Mouse (Mus musculus) lung, postnatal 0 days (tissue): ENCODE results near the gene Stard10. TPM values are rescaled to one million over a fixed set of nuclear protein-coding genes. Genes with fewer than 3 reads are reported as not detected.

Source experiments
- ATAC-seq: fragments of 200-750 bp; cut with Nextera tagmentation; 2 replicates; pipeline ENCODE4 v1.8.0; 2017; ENCODE audit warnings: moderate library complexity
- DNase-seq: peaks from one replicate; pipeline ENCODE4 v3.0.0-alpha.2; 2016; ENCODE audit warnings: low spot score
- H3K27ac ChIP-seq: fragments of 300-500 bp; sonication (generic); 2 replicates; pipeline ENCODE4 v1.5.1; 2014; ENCODE audit warnings: antibody characterized with exemption, mild to moderate bottlenecking, low read length, mixed read lengths
- H3K27me3 ChIP-seq: fragments of 300-500 bp; sonication (generic); replicated peaks from 2 replicates; pipeline ENCODE4 v1.6.1; 2014; ENCODE audit warnings: low read length, mixed read lengths; ENCODE audit not compliant: insufficient read depth
- H3K36me3 ChIP-seq: fragments of 300-500 bp; sonication (generic); 2 replicates; pipeline ENCODE4 v1.6.1; 2014; ENCODE audit warnings: low read length, mixed read lengths; ENCODE audit not compliant: insufficient read depth
- H3K4me1 ChIP-seq: fragments of 300-500 bp; sonication (generic); 2 replicates; pipeline ENCODE4 v1.6.1; 2014; ENCODE audit warnings: antibody characterized with exemption, low read depth, low read length, mixed read lengths; ENCODE audit not compliant: insufficient read depth
- H3K4me2 ChIP-seq: fragments of 300-500 bp; sonication (generic); replicated peaks from 2 replicates; pipeline ENCODE4 v1.6.1; 2014; ENCODE audit warnings: low read depth, mild to moderate bottlenecking, low read length, moderate library complexity, mixed read lengths
- H3K4me3 ChIP-seq: fragments of 300-500 bp; sonication (generic); 2 replicates; pipeline ENCODE4 v1.5.1; 2014; ENCODE audit warnings: low read depth, low read length
- H3K9ac ChIP-seq: fragments of 300-500 bp; sonication (generic); replicated peaks from 2 replicates; pipeline ENCODE4 v1.6.1; 2014; ENCODE audit warnings: low read depth, mild to moderate bottlenecking
- H3K9me3 ChIP-seq: fragments of 300-500 bp; sonication (generic); 2 replicates; pipeline ENCODE4 v1.6.1; 2016; ENCODE audit warnings: low read length, mixed read lengths
- CTCF ChIP-seq: IDR thresholded peaks from 2 replicates; pipeline ENCODE4 v1.5.1; 2016; ENCODE audit warnings: antibody characterized with exemption, mild to moderate bottlenecking
- EP300 ChIP-seq: IDR thresholded peaks from 2 replicates; pipeline ENCODE4 v1.6.1; 2016; ENCODE audit warnings: antibody characterized with exemption, mild to moderate bottlenecking, control low read depth
- WGBS: fragments of 180-500 bp; shearing (Covaris S2); extraction: QIAGEN DNeasy Blood & Tissue Kit; methylation state at CpG from one replicate; pipeline ENCODE4 v1.1.7; 2014; 5-methylcytosine and 5-hydroxymethylcytosine counted together
- polyA plus RNA-seq: library from polyadenylated mRNA; unstranded; fragments of >200 nt; fragmentation: Nextera tagmentation; extraction: Ambion mirVana; gene quantifications from 2 replicates; pipeline ENCODE4 v1.2.1, GENCODE M21; 2015

Stard10 gene
- polyA plus RNA-seq, 1 experiment from 2014 or later: 46.3 TPM

- no peaks in the 10 kb centered on the region for H3K27me3 ChIP-seq
- H3K4me2 ChIP-seq: no peak overlapping the region
- no peak for DNase-seq
- 96% methylated on average over 1 of the region's 1 CpGs for WGBS
- ATAC-seq: no peak
- H3K9me3 ChIP-seq: no peaks in the 10 kb centered on the region
- H3K4me1 ChIP-seq: 0 out of 2 replicates have a peak, but pooled peaks cover 7% of the 10 kb centered on the region
- no peak overlapping the region for H3K27ac ChIP-seq
- no peaks in the 10 kb centered on the region for H3K36me3 ChIP-seq
- TF ChIP-seq CTCF (no peak), EP300 (no peak)
- H3K9ac ChIP-seq: no peak overlapping the region
- no peak overlapping the region for H3K4me3 ChIP-seq
Measured at GRCm38 (mm10) chr7:101292696-101293095, 24.2 kb upstream of the Stard10 start.

GRCm38 (mm10) chr7:101293138-101293537 is 23.7 kb upstream of the Stard10 start:
- H3K4me3 ChIP-seq: no peak overlapping the region
- no peak overlapping the region for H3K4me2 ChIP-seq
- H3K9ac ChIP-seq: no peak overlapping the region
- H3K27ac ChIP-seq: no peak overlapping the region
- H3K9me3 ChIP-seq: no peaks in the 10 kb centered on the region
- 42% methylated on average over 4 of the region's 4 CpGs for WGBS
- ATAC-seq (no peak), DNase-seq (no peak)
- H3K36me3 ChIP-seq: no peaks in the 10 kb centered on the region
- H3K4me1 ChIP-seq: 0 out of 2 replicates have a peak, but pooled peaks cover 7% of the 10 kb centered on the region
- TF ChIP-seq CTCF (no peak), EP300 (no peak)
- no peaks in the 10 kb centered on the region for H3K27me3 ChIP-seq

GRCm38 (mm10) chr7:101293611-101294010 is 23.3 kb upstream of the Stard10 start:
- Histone ChIP-seq H3K27ac (no peak overlapping the region), H3K4me2 (no peak overlapping the region), H3K4me1 (0 out of 2 replicates have a peak, but pooled peaks cover 7% of the 10 kb centered on the region), H3K27me3 (no peaks in the 10 kb centered on the region), H3K9me3 (no peaks in the 10 kb centered on the region), H3K9ac (no peak overlapping the region), H3K36me3 (no peaks in the 10 kb centered on the region), H3K4me3 (no peak overlapping the region)
- TF ChIP-seq CTCF (peak; percentile 39), EP300 (no peak)
- DNase-seq (peak; percentile 63), ATAC-seq (peak; percentile 40; the same call in 1 of the 2 replicates)
- WGBS: 50% methylated on average over 4 of the region's 4 CpGs

GRCm38 (mm10) chr7:101295438-101295837 is 21.4 kb upstream of the Stard10 start:
- Histone ChIP-seq H3K27me3 (no peaks in the 10 kb centered on the region), H3K36me3 (no peaks in the 10 kb centered on the region), H3K9me3 (no peaks in the 10 kb centered on the region), H3K4me2 (no peak overlapping the region), H3K27ac (no peak overlapping the region), H3K9ac (no peak overlapping the region), H3K4me3 (no peak overlapping the region), H3K4me1 (0 out of 2 replicates have a peak, but pooled peaks cover 7% of the 10 kb centered on the region)
- no peak for TF ChIP-seq CTCF
- no peak for TF ChIP-seq EP300
- DNase-seq (no peak), ATAC-seq (no peak)
- 75% methylated on average over 1 of the region's 1 CpGs for WGBS

GRCm38 (mm10) chr7:101296252-101297022 is 20.4 kb upstream of the Stard10 start:
- H3K27ac ChIP-seq: no peak overlapping the region
- DNase-seq (peak; percentile 86), ATAC-seq (peak; percentile 79)
- no peaks in the 10 kb centered on the region for H3K36me3 ChIP-seq
- no peak overlapping the region for H3K9ac ChIP-seq
- H3K4me2 ChIP-seq: peak overlapping the region; percentile 48
- TF ChIP-seq EP300: no peak
- peak; percentile 67 for TF ChIP-seq CTCF
- H3K4me1 ChIP-seq: 0 out of 2 replicates have a peak, but pooled peaks cover 7% of the 10 kb centered on the region
- H3K4me3 ChIP-seq: peak overlapping the region; percentile 17; the same call in 1 of the 2 replicates
- WGBS: 14% methylated on average over 35 of the region's 35 CpGs
- no peaks in the 10 kb centered on the region for H3K9me3 ChIP-seq
- no peaks in the 10 kb centered on the region for H3K27me3 ChIP-seq

GRCm38 (mm10) chr7:101297023-101297405 is 19.9 kb upstream of the Stard10 start:
- TF ChIP-seq CTCF (no peak), EP300 (no peak)
- Histone ChIP-seq H3K4me2 (peak overlapping the region; percentile 48), H3K9me3 (no peaks in the 10 kb centered on the region), H3K27me3 (no peaks in the 10 kb centered on the region), H3K36me3 (no peaks in the 10 kb centered on the region), H3K4me1 (0 out of 2 replicates have a peak, but pooled peaks cover 7% of the 10 kb centered on the region), H3K9ac (no peak overlapping the region), H3K4me3 (no peak overlapping the region), H3K27ac (no peak overlapping the region)
- ATAC-seq (no peak), DNase-seq (no peak)
- WGBS: 24% methylated on average over 8 of the region's 8 CpGs
